Mouse (Mus musculus): ENCODE measurements at regions not wholly inside any gene's neighbourhood (a gene's known extent, or its start where the extent isn't known, plus 50 kb on each side); places are given as distances from the start of the nearest gene placed in this dataset.

DNA sequence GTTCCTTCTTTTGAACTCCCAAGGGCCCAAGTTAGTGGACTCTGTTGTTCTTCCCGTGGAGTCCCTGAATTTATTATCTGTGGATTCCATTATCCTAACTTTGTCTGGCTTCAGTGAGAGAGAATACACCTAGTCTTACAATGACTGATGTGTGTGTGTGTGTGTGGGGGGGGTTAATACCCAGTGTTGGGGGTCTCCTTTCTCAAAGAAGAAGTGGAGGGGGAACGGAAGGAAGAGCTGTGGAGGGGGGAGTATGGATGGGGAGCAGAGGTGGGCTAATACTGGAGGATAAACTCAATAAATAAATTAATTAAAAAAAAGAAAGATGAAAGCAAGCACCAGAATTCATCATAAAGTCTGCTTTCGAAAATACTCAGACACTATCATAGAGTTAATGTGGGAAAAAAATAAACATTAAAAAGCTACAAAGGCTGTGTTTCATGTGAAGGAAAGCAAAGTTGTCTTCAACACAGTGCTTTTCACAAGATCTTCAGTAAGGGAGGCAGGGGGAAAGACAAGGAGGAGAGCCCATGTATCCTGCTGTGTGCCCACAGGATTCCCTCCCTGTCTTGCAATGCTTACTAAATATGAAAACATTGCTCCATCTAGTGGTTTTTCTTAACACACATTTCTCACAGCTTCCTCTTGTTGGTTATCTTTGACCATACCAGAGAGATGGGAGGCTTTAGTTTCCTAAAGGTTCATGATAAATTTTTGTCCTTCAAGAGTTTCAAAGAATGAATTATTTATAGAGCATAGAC, 173.4 kb upstream of the A1bg start:
- WGBS: 55% methylated on average over 3 of the region's 3 CpGs
- DNase-seq: peak; percentile 85
- Histone ChIP-seq H3K9me3 (ENCODE audit: low read depth, low read length) (no peaks in the 10 kb centered on the region), H3K4me1 (ENCODE audit: insufficient read depth) (no peaks in the 10 kb centered on the region), H3K9ac (no peak overlapping the region), H3K27ac (ENCODE audit: low read depth) (no peak overlapping the region), H3K4me3 (ENCODE audit: low read depth, low read length) (no peak overlapping the region), H3K27me3 (ENCODE audit: insufficient read depth, low read length) (no peaks in the 10 kb centered on the region), H3K36me3 (ENCODE audit: insufficient read depth) (no peaks in the 10 kb centered on the region), H3K4me2 (no peak overlapping the region)
- ATAC-seq (ENCODE audit: insufficient read depth): no peak
- peak; percentile 68 for TF ChIP-seq CTCF (IDR thresholded peaks at IDR 0.05; ENCODE audit: low read depth)

DNA sequence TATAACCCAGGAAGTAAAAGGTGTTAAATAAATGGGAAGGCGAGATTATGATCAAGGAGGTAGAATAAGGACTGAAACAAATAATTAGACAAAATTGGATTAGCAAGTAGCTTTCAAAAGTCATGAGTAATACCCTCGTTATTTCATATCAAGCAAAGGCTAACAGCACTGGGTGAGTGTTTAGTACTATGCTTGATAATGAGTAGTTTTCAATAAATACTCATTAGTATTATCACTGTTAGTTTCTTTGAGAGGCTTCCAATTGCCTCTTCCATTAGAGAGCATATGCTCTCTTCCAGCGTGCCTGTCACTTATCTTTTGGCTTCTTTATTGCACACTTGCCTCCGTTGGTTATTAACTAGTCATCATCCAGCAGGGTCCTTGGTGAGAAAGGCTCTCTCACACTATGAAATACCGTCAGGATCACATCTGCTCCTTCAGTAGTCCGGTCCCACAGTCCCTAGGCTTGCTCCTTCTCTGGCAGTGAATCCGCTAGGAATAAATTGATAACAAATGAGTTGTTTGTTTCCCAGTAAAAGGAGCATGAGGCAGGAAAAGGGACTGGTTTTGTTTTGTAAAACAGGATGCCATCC, 132.3 kb upstream of the A1bg start:
- TF ChIP-seq CTCF (IDR thresholded peaks at IDR 0.05; ENCODE audit: low read depth): no peak
- WGBS: 61% methylated on average over 7 of the region's 7 CpGs
- Histone ChIP-seq H3K36me3 (ENCODE audit: insufficient read depth) (no peaks in the 10 kb centered on the region), H3K27ac (ENCODE audit: low read depth) (no peak overlapping the region), H3K4me2 (no peak overlapping the region), H3K4me3 (ENCODE audit: low read depth, low read length) (no peak overlapping the region), H3K9ac (no peak overlapping the region), H3K9me3 (ENCODE audit: low read depth, low read length) (no peaks in the 10 kb centered on the region), H3K27me3 (ENCODE audit: insufficient read depth, low read length) (no peaks in the 10 kb centered on the region), H3K4me1 (ENCODE audit: insufficient read depth) (no peaks in the 10 kb centered on the region)
- ATAC-seq (ENCODE audit: insufficient read depth) (no peak), DNase-seq (no peak)

DNA sequence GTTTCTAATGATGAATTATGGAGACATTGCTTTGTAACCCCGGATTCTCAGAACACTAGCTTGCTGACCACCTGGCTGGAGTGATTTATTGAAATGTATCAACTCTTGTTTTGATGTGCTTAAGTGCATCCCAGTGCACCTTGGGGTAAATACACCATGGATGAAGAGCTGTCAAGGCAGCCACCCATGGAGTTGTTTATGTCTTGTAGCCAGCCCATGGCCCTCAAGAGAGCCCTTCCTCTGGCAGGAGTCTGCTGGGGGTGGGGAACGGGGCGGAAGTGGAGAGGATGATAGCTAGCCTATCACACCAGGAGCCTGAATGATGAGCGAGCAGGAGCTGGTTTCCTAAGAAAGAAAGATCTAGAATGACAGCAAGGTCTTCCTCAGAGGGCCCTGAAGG, 128.6 kb upstream of the A1bg start:
- 46% methylated on average over 4 of the region's 4 CpGs for WGBS
- no peaks in the 10 kb centered on the region for H3K4me1 ChIP-seq (ENCODE audit: insufficient read depth)
- ATAC-seq (ENCODE audit: insufficient read depth) (no peak), DNase-seq (no peak)
- H3K36me3 ChIP-seq (ENCODE audit: insufficient read depth): no peaks in the 10 kb centered on the region
- no peak overlapping the region for H3K4me3 ChIP-seq (ENCODE audit: low read depth, low read length)
- H3K9me3 ChIP-seq (ENCODE audit: low read depth, low read length): no peaks in the 10 kb centered on the region
- H3K9ac ChIP-seq: no peak overlapping the region
- no peak overlapping the region for H3K27ac ChIP-seq (ENCODE audit: low read depth)
- no peak overlapping the region for H3K4me2 ChIP-seq
- no peaks in the 10 kb centered on the region for H3K27me3 ChIP-seq (ENCODE audit: insufficient read depth, low read length)
- no peak for TF ChIP-seq CTCF (IDR thresholded peaks at IDR 0.05; ENCODE audit: low read depth)

DNA sequence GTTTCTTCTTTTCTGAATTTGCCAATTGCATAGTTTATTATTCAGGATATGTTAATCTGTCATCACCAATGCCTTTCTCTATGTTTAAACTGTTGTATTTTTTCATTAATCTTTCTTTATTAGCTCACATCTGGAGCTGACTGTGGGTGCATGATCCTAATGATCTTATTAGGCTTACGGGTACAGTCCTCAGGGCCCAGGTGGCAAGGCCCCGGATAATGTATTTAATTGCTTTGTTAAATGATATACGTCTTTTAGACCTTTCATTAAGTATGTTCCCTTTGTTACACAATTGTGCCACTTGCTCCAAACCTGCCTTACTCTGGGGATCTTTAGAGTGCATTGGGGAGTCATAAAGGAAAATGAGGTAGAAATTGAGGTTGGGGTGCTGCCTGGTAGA, 86.7 kb upstream of the A1bg start:
- Histone ChIP-seq H3K4me2 (no peak overlapping the region), H3K36me3 (ENCODE audit: insufficient read depth) (no peaks in the 10 kb centered on the region), H3K4me1 (ENCODE audit: insufficient read depth) (no peaks in the 10 kb centered on the region), H3K9ac (no peak overlapping the region), H3K27ac (ENCODE audit: low read depth) (no peak overlapping the region), H3K4me3 (ENCODE audit: low read depth, low read length) (no peak overlapping the region), H3K9me3 (ENCODE audit: low read depth, low read length) (no peaks in the 10 kb centered on the region), H3K27me3 (ENCODE audit: insufficient read depth, low read length) (no peaks in the 10 kb centered on the region)
- TF ChIP-seq CTCF (IDR thresholded peaks at IDR 0.05; ENCODE audit: low read depth): no peak
- WGBS: 83% methylated on average over 3 of the region's 3 CpGs
- ATAC-seq (ENCODE audit: insufficient read depth) (no peak), DNase-seq (no peak)

DNA sequence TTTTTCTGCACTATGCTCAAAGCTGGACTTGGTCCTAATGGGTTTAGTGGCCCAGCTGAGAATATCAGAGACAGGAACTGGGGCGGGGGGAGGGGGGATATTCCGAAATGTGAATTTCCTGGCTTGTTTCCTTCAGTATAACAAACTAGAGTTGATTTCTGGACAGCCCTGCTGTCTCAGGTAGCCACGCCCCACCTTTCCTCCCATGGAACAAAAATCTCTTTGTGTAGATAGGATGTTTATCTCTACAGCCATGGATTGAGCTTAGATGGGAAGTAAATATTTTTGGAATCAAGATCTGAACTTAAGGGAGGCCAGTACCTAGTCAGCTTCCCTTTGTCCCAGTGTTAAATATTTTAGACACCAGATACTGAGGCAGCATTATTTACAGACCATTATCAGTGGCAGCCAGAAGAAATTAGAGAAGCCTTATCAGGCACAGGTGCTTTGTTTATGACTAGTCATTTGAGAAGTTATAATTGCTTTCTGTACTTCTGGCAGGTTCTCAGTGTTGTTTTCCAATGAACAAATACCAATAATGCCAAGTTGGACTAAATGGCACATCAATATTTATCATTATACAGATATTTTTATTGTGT, 84.7 kb upstream of the A1bg start:
- no peak overlapping the region for H3K27ac ChIP-seq (ENCODE audit: low read depth)

DNA sequence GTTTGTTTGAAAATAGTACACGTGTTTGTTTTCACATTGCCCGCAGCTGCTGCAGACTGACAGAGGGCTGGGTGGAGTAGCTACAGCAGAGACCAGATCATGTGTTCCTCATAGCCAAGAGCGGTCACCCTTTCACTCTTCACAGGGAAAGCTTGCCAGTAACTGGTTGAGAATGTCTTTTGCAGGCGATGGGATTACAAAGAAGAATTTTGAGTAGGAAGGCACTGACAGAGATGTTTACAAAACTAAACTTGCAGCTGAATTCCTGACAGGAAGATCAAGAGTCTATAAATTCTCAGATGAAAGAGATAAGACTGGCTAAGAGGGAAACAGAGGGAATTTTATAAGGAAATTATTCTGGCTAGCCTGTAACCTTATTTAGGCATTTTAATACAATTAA, 83.8 kb upstream of the A1bg start:
- Histone ChIP-seq H3K36me3 (ENCODE audit: insufficient read depth) (no peaks in the 10 kb centered on the region), H3K27ac (ENCODE audit: low read depth) (no peak overlapping the region; the same call in 1 of the 2 replicates), H3K9me3 (ENCODE audit: low read depth, low read length) (no peaks in the 10 kb centered on the region), H3K4me3 (ENCODE audit: low read depth, low read length) (no peak overlapping the region), H3K9ac (no peak overlapping the region), H3K4me1 (ENCODE audit: insufficient read depth) (no peaks in the 10 kb centered on the region), H3K27me3 (ENCODE audit: insufficient read depth, low read length) (no peaks in the 10 kb centered on the region), H3K4me2 (no peak overlapping the region)
- DNase-seq: peak; percentile 56
- WGBS: 34% methylated on average over 4 of the region's 4 CpGs
- TF ChIP-seq CTCF (IDR thresholded peaks at IDR 0.05; ENCODE audit: low read depth): no peak
- ATAC-seq (ENCODE audit: insufficient read depth): no peak; the same call in 1 of the 2 replicates

More for the DNA sequence above, 84.7 kb upstream of the A1bg start:
- H3K9ac ChIP-seq: no peak overlapping the region
- H3K9me3 ChIP-seq (ENCODE audit: low read depth, low read length): no peaks in the 10 kb centered on the region
- H3K4me1 ChIP-seq (ENCODE audit: insufficient read depth): no peaks in the 10 kb centered on the region
- no peak for TF ChIP-seq CTCF (IDR thresholded peaks at IDR 0.05; ENCODE audit: low read depth)
- H3K4me3 ChIP-seq (ENCODE audit: low read depth, low read length): no peak overlapping the region
- WGBS: 56% methylated on average over 3 of the region's 3 CpGs
- ATAC-seq (ENCODE audit: insufficient read depth) (no peak), DNase-seq (peak; percentile 70)
- H3K36me3 ChIP-seq (ENCODE audit: insufficient read depth): no peaks in the 10 kb centered on the region
- no peaks in the 10 kb centered on the region for H3K27me3 ChIP-seq (ENCODE audit: insufficient read depth, low read length)
- no peak overlapping the region for H3K4me2 ChIP-seq

DNA sequence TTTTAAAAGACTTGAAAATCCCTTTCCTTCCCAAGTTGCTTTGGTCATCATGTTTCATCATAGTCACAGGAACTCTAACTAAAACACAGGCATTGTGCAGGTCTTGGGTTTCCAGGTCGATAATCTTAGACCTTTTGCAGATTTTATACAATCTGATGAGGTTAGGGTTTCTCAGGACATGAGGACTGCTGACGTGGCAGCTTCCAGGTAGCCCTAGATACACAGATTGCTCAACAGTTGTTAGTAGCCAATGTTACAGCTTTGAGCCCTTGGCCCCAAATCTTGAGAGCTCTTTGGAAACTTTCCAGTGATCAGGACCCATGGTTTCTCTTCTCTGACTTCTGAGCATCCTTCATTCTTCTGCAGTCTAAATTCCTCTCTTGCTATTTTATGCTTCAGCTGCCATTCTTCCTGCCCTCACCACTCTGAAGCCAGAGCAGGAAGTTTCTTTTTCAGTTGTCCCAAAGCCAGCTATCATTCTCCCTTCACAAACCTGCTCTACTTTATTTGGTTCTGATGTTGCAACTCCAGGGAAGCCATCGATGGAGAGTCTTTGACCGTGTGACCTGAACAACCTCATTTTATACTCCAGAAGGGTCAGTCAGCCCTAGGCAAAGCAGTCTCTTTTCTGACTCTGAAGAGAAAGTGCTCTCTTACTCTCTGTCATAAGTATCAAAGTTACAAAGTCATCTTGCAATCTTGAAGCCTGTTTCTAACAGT, 71.3 kb upstream of the A1bg start:
- Histone ChIP-seq H3K9me3 (ENCODE audit: low read depth, low read length) (no peaks in the 10 kb centered on the region), H3K4me2 (no peak overlapping the region), H3K4me3 (ENCODE audit: low read depth, low read length) (no peak overlapping the region), H3K9ac (no peak overlapping the region), H3K27ac (ENCODE audit: low read depth) (no peak overlapping the region), H3K27me3 (ENCODE audit: insufficient read depth, low read length) (no peaks in the 10 kb centered on the region), H3K4me1 (ENCODE audit: insufficient read depth) (no peaks in the 10 kb centered on the region), H3K36me3 (ENCODE audit: insufficient read depth) (no peaks in the 10 kb centered on the region)
- DNase-seq (no peak), ATAC-seq (ENCODE audit: insufficient read depth) (no peak)
- TF ChIP-seq CTCF (IDR thresholded peaks at IDR 0.05; ENCODE audit: low read depth): no peak
- 79% methylated on average over 4 of the region's 4 CpGs for WGBS

All from lung, embryonic 14.5 days (tissue).